Comparison of ENCODE assay signal across 12 mouse cellular contexts in the genomic region with DNA sequence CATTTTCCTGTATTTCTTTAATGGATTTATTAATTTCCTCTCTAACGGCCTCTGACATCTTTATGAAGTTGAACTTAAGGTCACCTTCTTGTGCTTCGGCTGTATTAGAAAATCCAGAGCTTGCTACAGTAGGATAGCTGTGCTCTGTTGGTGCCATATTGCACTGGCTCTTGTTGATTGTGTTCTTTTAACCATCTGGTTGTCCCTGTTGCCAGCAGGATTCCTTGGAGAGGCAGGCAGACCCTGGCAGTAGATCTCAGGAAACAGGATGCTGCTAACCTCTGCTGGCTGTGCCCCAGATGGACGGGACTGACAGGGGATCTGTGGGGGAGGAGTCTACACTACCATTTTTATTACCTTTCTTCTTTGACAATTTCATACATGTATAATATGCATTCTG.
DNase-seq lines count a peak whose midpoint lies in the region.
"Had no signal": no experiment of that assay in that cellular context is flagged by ENCODE, and none has a peak within 500 bp of the region (broad histone marks: within the 10 kb centered on the region; RNA-seq: fewer than 3 reads in every experiment).

No protein-coding gene starts in this region.

- intact Hi-C loops in heart, postnatal 14 days (cut with DNase I) = no loop called here

- DNase-seq in kidney, postnatal 10 days = peak; percentile 24
- DNase-seq in kidney, adult 18-20 months = no peak
- peak; percentile 82 for DNase-seq in cerebellum, adult 11-12 months
- DNase-seq in cerebellum, postnatal 10 days = peak; percentile 84 to 91
- DNase-seq in layer of hippocampus, adult 9-10 months (ENCODE audit: low spot score) = peak; percentile 13
- no peak for DNase-seq in heart, postnatal 14 days
- no peak for DNase-seq in right cerebral cortex, postnatal 36 days (ENCODE audit: low spot score in 2 of 2)
- DNase-seq: adrenal gland, adult 2 months; heart, adult 2 months; heart, postnatal 4 days; lung, adult 2 months; thymus, adult 2 months had no signal

Comparison
In these comparisons a context has a peak if more than half of its experiments do, and no peak if none do; other contexts are left out.
1. DNase-seq: peak in kidney, postnatal 10 days (single experiment), cerebellum, adult 11-12 months (single experiment), cerebellum, postnatal 10 days (2 of 2) and layer of hippocampus, adult 9-10 months (single experiment); none in kidney, adult 18-20 months (single experiment), heart, postnatal 14 days (0 of 2) and right cerebral cortex, postnatal 36 days (0 of 2).